Mouse (Mus musculus) CH12.LX (cell line): ENCODE results near the gene Npas2. TPM values are rescaled to one million over a fixed set of nuclear protein-coding genes. Genes with fewer than 3 reads are reported as not detected.

Experiments used
- DNase-seq: peaks from one replicate; pipeline ENCODE4 v3.0.0-alpha.2; 2013; ENCODE audit errors: extremely low read depth
- H3K27ac ChIP-seq: 2 replicates; pipeline ENCODE4 v1.5.1; 2012; ENCODE audit warnings: low read depth, mild to moderate bottlenecking, control low read depth, moderate library complexity; ENCODE audit not compliant: insufficient read depth
- H3K27me3 ChIP-seq: replicated peaks from 2 replicates; pipeline ENCODE3; 2012; ENCODE audit warnings: inconsistent platforms
- H3K36me3 ChIP-seq, 2 experiments: replicated peaks in 1 of 2; 2 replicates each; pipeline versions ENCODE3 to v1.6.1; 2012; ENCODE audit warnings: inconsistent platforms in 1 of 2, low read length in 1 of 2, mild to moderate bottlenecking in 1 of 2, mixed read lengths in 1 of 2, moderate library complexity in 1 of 2; ENCODE audit not compliant: control insufficient read depth in 1 of 2, insufficient read depth in 1 of 2
- H3K4me1 ChIP-seq, 2 experiments: 2 replicates each; pipeline ENCODE4 v1.6.1; 2012; ENCODE audit warnings: inconsistent platforms in 1 of 2, moderate library complexity in 1 of 2; ENCODE audit not compliant: insufficient read depth in 2 of 2, control insufficient read depth in 1 of 2
- H3K4me2 ChIP-seq: 2 replicates; pipeline ENCODE4 v1.6.1; 2012; ENCODE audit warnings: low read depth, mild to moderate bottlenecking, control low read depth; ENCODE audit not compliant: poor library complexity, insufficient read depth, severe bottlenecking
- H3K4me3 ChIP-seq, 3 experiments: fragments of 150-350 bp in 1 of 3; sonication (generic) in 1 of 3; replicated peaks in 1 of 3; 2 replicates each; pipeline versions ENCODE3 to v1.5.1; 2011 to 2012; ENCODE audit warnings: low read depth in 2 of 3, low read length in 2 of 3, mild to moderate bottlenecking in 2 of 3, moderate library complexity in 2 of 3, control low read depth in 1 of 3, improper control_type of control experiment in 1 of 3, inconsistent platforms in 1 of 3, mixed read lengths in 1 of 3; ENCODE audit not compliant: poor library complexity in 1 of 3
- H3K79me2 ChIP-seq: replicated peaks from 2 replicates; pipeline ENCODE4 v1.6.1; 2012; ENCODE audit warnings: mild to moderate bottlenecking, moderate library complexity; ENCODE audit not compliant: control insufficient read depth, poor library complexity, insufficient read depth, severe bottlenecking; ENCODE audit errors: extremely low read depth
- H3K9ac ChIP-seq: 2 replicates; pipeline ENCODE4 v1.6.1; 2012; ENCODE audit warnings: low read depth, mild to moderate bottlenecking, control low read depth, moderate library complexity; ENCODE audit not compliant: insufficient read depth
- H3K9me3 ChIP-seq: replicated peaks from 2 replicates; pipeline ENCODE3; 2012; ENCODE audit warnings: low read length, inconsistent platforms, mixed read lengths
- BHLHE40 ChIP-seq: IDR thresholded peaks from 2 replicates; pipeline ENCODE4 v1.6.1; 2011; ENCODE audit warnings: mild to moderate bottlenecking, low read depth, low read length, improper control_type of control experiment
- CHD2 ChIP-seq: IDR thresholded peaks from 2 replicates; pipeline ENCODE4 v1.6.1; 2011; ENCODE audit warnings: low read length, improper control_type of control experiment
- ELF1 ChIP-seq: IDR thresholded peaks from 2 replicates; pipeline ENCODE4 v1.6.1; 2014; ENCODE audit warnings: low read depth, mild to moderate bottlenecking, inconsistent platforms, low read length, improper control_type of control experiment
- EP300 ChIP-seq: IDR thresholded peaks from 2 replicates; pipeline ENCODE4 v1.6.1; 2011; ENCODE audit warnings: low read length, improper control_type of control experiment
- ETS1 ChIP-seq: conservative IDR thresholded peaks from 2 replicates; pipeline ENCODE4 v1.6.1; 2012; ENCODE audit warnings: low read depth, mild to moderate bottlenecking, inconsistent platforms, low read length, improper control_type of control experiment, moderate library complexity
- GABPA ChIP-seq: IDR thresholded peaks from 2 replicates; pipeline ENCODE4 v1.6.1; 2012; ENCODE audit warnings: low read depth, low read length, improper control_type of control experiment, inconsistent platforms; ENCODE audit not compliant: insufficient replicate concordance
- HCFC1 ChIP-seq: IDR thresholded peaks from 2 replicates; pipeline ENCODE4 v1.6.1; 2012; ENCODE audit warnings: low read depth, mild to moderate bottlenecking, inconsistent platforms, low read length, improper control_type of control experiment
- JUND ChIP-seq: conservative IDR thresholded peaks from 2 replicates; pipeline ENCODE4 v1.6.1; 2011; ENCODE audit warnings: low read depth, low read length, improper control_type of control experiment
- KAT2A ChIP-seq: IDR thresholded peaks from 2 replicates; pipeline ENCODE4 v1.6.1; 2012; ENCODE audit warnings: low read length, improper control_type of control experiment, inconsistent platforms; ENCODE audit not compliant: insufficient replicate concordance
- MAFK ChIP-seq: IDR thresholded peaks from 2 replicates; pipeline ENCODE4 v1.6.1; 2011; ENCODE audit warnings: low read length, improper control_type of control experiment; ENCODE audit not compliant: insufficient replicate concordance
- MAX ChIP-seq: IDR thresholded peaks from 2 replicates; pipeline ENCODE4 v1.6.1; 2011; ENCODE audit warnings: low read length, improper control_type of control experiment
- MXI1 ChIP-seq: IDR thresholded peaks from 2 replicates; pipeline ENCODE4 v1.6.1; 2011; ENCODE audit warnings: mild to moderate bottlenecking, low read depth, low read length, improper control_type of control experiment
- MYC ChIP-seq: IDR thresholded peaks from 2 replicates; pipeline ENCODE4 v1.6.1; 2011; ENCODE audit warnings: low read depth, mild to moderate bottlenecking, improper control_type of control experiment, low read length
- NELFE ChIP-seq: IDR thresholded peaks from 2 replicates; pipeline ENCODE4 v1.6.1; 2011; ENCODE audit warnings: low read depth, low read length, improper control_type of control experiment
- NRF1 ChIP-seq: IDR thresholded peaks from 2 replicates; pipeline ENCODE4 v1.6.1; 2014; ENCODE audit warnings: low read depth, mild to moderate bottlenecking, inconsistent platforms, low read length, improper control_type of control experiment, moderate library complexity
- PAX5 ChIP-seq: IDR thresholded peaks from 2 replicates; pipeline ENCODE4 v1.6.1; 2012; ENCODE audit warnings: low read length, inconsistent platforms, mixed read lengths
- POLR2AphosphoS2 ChIP-seq: IDR thresholded peaks from 2 replicates; pipeline ENCODE4 v1.6.1; 2011; ENCODE audit warnings: low read depth, low read length, improper control_type of control experiment
- RAD21 ChIP-seq: IDR thresholded peaks from 2 replicates; pipeline ENCODE4 v1.6.1; 2011; ENCODE audit warnings: low read depth, mild to moderate bottlenecking, low read length, improper control_type of control experiment, moderate library complexity
- RCOR1 ChIP-seq: conservative IDR thresholded peaks from 2 replicates; pipeline ENCODE4 v1.6.1; 2012; ENCODE audit warnings: low read depth, mild to moderate bottlenecking, inconsistent platforms, low read length, improper control_type of control experiment
- SIN3A ChIP-seq: IDR thresholded peaks from 2 replicates; pipeline ENCODE4 v1.6.1; 2012; ENCODE audit warnings: low read length, improper control_type of control experiment, inconsistent platforms
- TBP ChIP-seq: conservative IDR thresholded peaks from 2 replicates; pipeline ENCODE4 v1.6.1; 2011; ENCODE audit warnings: low read depth, low read length, improper control_type of control experiment
- TCF12 ChIP-seq: IDR thresholded peaks from 2 replicates; pipeline ENCODE4 v1.6.1; 2014; ENCODE audit warnings: low read depth, mild to moderate bottlenecking, inconsistent platforms, low read length, improper control_type of control experiment
- USF1 ChIP-seq: IDR thresholded peaks from 2 replicates; pipeline ENCODE4 v1.6.1; 2014; ENCODE audit warnings: low read depth, mild to moderate bottlenecking, inconsistent platforms, low read length, improper control_type of control experiment
- USF2 ChIP-seq: conservative IDR thresholded peaks from 2 replicates; pipeline ENCODE4 v1.6.1; 2011; ENCODE audit warnings: low read depth, low read length, improper control_type of control experiment
- ZC3H11A ChIP-seq: IDR thresholded peaks from 2 replicates; pipeline ENCODE4 v1.6.1; 2012; ENCODE audit warnings: low read depth, mild to moderate bottlenecking, inconsistent platforms, low read length, improper control_type of control experiment
- ZKSCAN1 ChIP-seq: IDR thresholded peaks from 2 replicates; pipeline ENCODE4 v1.6.1; 2012; ENCODE audit warnings: low read depth, inconsistent platforms, low read length, improper control_type of control experiment, borderline replicate concordance
- ZMIZ1 ChIP-seq: IDR thresholded peaks from 2 replicates; pipeline ENCODE4 v1.6.1; 2012; ENCODE audit warnings: low read depth, mild to moderate bottlenecking, inconsistent platforms, low read length, improper control_type of control experiment
- dilution Hi-C: fragments of 300-500 bp; cut with MboI; formaldehyde crosslinking; loops from 2 replicates; pipeline ENCODE4 v1.14.3; 2020; ENCODE audit warnings: low sequenced_read_pairs; ENCODE audit not compliant: extremely low pct_unique_long_range_greater_than_20kb, extremely low pct_ligation_motif_present
- in situ Hi-C: fragments of 300-500 bp; cut with MboI; formaldehyde crosslinking; loops from 3 replicates; pipeline ENCODE4 v1.14.3; 2019; ENCODE audit warnings: low sequenced_read_pairs, low pct_ligation_motif_present, low pct_unique_long_range_greater_than_20kb, mixed read lengths
- polyA plus RNA-seq: library from polyadenylated mRNA; unstranded; fragments of >175 nt; gene quantifications from 2 replicates; pipeline ENCODE4 v1.2.1, GENCODE M21; 2012; ENCODE audit warnings: low read depth; ENCODE audit not compliant: insufficient read length
- total RNA-seq, 2 experiments: library from RNA; depleted of rRNA; stranded (reverse); fragments of 300-350 nt in 1 of 2; fragments of >200 nt in 1 of 2; gene quantifications; 2 replicates each; pipeline ENCODE4 v1.2.3; 2012 to 2014

Gene Npas2
- total and polyA plus RNA-seq, 3 experiments, result 0.13 TPM; not detected in 2

DNA sequence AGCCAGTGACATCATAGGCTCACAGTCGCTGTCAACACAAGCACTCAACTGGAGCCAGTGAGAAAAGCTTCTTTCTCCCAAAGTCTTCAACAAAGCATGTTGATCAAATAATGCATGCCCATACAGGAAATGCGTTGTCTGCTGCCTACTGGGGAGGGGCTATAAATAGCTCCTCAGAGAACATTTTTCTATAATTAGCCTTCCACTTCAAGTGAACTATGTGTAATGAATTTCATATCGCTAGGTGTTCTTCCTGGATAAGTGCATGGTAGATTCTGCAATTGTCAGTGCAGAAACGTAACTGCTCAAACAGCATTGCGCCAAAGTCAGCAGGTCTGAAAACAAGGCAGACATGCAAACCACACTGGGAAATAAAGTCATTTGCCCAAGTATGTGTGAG, 7.7 kb upstream of the Npas2 start:
- Histone ChIP-seq H3K4me1 (no peaks in the 10 kb centered on the region), H3K4me2 (no peak overlapping the region), H3K9me3 (no peaks in the 10 kb centered on the region), H3K9ac (no peak overlapping the region), H3K79me2 (no peaks in the 10 kb centered on the region), H3K4me3 (no peak overlapping the region), H3K27me3 (no peaks in the 10 kb centered on the region), H3K27ac (no peak overlapping the region), H3K36me3 (no peaks in the 10 kb centered on the region)
- in situ Hi-C loops (no loop called here), dilution Hi-C loops (no loop called here)
- TF ChIP-seq SIN3A (no peak), MXI1 (no peak), CHD2 (no peak), TCF12 (no peak), MAX (no peak), TBP (no peak), RCOR1 (no peak), ELF1 (no peak), EP300 (no peak), POLR2AphosphoS2 (no peak), MYC (no peak), MAFK (no peak), ETS1 (no peak), PAX5 (no peak), ZMIZ1 (no peak), JUND (no peak)
- DNase-seq, result no peak

DNA sequence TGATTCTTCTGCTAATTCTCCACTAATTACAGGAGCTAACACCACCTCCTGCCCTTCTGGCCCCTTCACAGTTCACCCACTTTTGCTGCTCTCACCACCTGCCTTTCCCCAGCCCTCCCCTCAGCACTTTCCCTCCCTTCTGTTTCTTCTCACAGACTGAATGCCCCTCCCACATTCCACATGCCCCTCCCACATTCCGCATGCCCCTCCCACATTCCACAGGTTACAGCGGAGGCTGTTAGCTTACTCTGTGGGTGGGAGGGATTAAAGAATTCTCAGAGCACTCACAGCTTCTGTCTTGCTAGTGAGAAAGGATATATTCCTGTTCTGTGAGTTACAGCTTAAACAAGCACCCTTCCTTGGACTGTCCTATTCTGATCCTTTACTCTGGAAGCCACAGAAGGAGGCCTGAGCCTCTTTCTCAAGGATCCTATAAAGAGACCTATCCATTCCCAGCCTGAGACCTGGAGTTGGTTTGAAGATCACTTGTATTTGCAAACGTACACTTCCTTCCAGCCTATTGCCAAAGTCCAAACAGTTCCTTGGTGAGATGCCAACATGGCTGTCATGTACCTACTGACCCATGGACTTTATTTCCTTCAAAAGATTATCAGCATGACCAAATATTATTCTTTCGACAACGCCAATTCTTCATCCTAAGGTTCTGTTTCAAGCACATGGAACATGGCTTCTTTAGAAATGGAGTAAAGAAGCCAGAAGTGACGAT, 6.7 kb upstream of the Npas2 start:
- no peak for DNase-seq
- H3K4me1 ChIP-seq, result no peaks in the 10 kb centered on the region

More for the DNA sequence above, 6.7 kb upstream of the Npas2 start:
- no peak overlapping the region for H3K4me2 ChIP-seq
- no peak overlapping the region for H3K27ac ChIP-seq
- no peaks in the 10 kb centered on the region for H3K36me3 ChIP-seq
- no peak overlapping the region for H3K9ac ChIP-seq
- H3K9me3 ChIP-seq, result no peaks in the 10 kb centered on the region
- in situ Hi-C loops (no loop called here), dilution Hi-C loops (no loop called here)
- H3K27me3 ChIP-seq, result no peaks in the 10 kb centered on the region
- TF ChIP-seq ZKSCAN1, result no peak
- TF ChIP-seq CHD2, result no peak
- TF ChIP-seq TCF12, result no peak
- TF ChIP-seq NELFE, result no peak
- TF ChIP-seq MYC, result no peak
- TF ChIP-seq NRF1, result no peak
- no peak for TF ChIP-seq RAD21
- TF ChIP-seq ZC3H11A, result no peak
- TF ChIP-seq USF1, result no peak
- TF ChIP-seq EP300, result no peak
- TF ChIP-seq KAT2A, result no peak
- TF ChIP-seq MAX, result no peak
- no peak for TF ChIP-seq MXI1
- TF ChIP-seq GABPA, result no peak
- TF ChIP-seq USF2, result no peak
- TF ChIP-seq HCFC1, result no peak
- no peak for TF ChIP-seq BHLHE40
- no peak for TF ChIP-seq ETS1
- no peaks in the 10 kb centered on the region for H3K79me2 ChIP-seq
- no peak overlapping the region for H3K4me3 ChIP-seq
